Mouse (Mus musculus): ENCODE results near the gene Asic2.

DNA sequence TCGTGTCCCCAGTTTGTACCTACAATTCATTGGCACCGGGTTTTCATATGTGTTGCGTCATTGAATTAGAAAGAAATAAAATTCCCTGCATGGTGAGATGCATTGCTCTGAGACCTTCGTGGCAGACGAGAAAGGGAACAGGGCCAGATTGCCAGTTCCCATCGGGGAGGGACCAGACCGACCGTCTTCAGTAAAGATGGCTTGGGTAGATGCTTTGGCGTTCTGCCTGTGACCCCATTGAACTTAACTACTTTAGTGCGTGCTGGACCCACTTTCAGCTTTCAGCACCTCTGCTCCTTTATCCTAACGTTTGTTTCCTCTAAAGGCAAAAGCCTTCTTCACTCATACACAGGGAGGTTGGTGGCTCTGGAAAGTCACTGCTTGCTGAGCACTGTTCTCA lies 902.9 kb downstream of the Asic2 start:
- TF ChIP-seq TAL1 (IDR thresholded peaks at IDR 0.05; ENCODE audit: low read length) (no peak), GATA1 (IDR thresholded peaks at IDR 0.05; ENCODE audit: low read length) (no peak)
